Mouse (Mus musculus) macrophage (primary cell): ENCODE measurements around the gene Ccl27b. TPM values are rescaled to one million over a fixed set of nuclear protein-coding genes. Genes with fewer than 3 reads are reported as not detected.
"Not testable (repeated sequence)": the region's sequence is repeated elsewhere in the genome, so short reads cannot be mapped to it uniquely, and the experiment has no call there.

Experiments used
- H3K27ac ChIP-seq: fragments of 350-480 bp; formaldehyde crosslinking; 2 replicates; pipeline ENCODE4 v1.9.0; 2021
- H3K36me3 ChIP-seq: fragments of 350-480 bp; formaldehyde crosslinking; 2 replicates; pipeline ENCODE4 v1.9.0; 2021; ENCODE audit errors: inconsistent target
- H3K4me3 ChIP-seq: fragments of 350-480 bp; formaldehyde crosslinking; 2 replicates; pipeline ENCODE4 v1.9.0; 2021; ENCODE audit errors: inconsistent target
- H3K79me2 ChIP-seq: fragments of 350-480 bp; formaldehyde crosslinking; 2 replicates; pipeline ENCODE4 v1.9.0; 2021; ENCODE audit errors: inconsistent target
- WGBS: methylation state at CpG from one replicate; pipeline ENCODE4 v1.1.7; 2026; ENCODE audit warnings: inconsistent platforms; ENCODE audit not compliant: missing documents; 5-methylcytosine and 5-hydroxymethylcytosine counted together
- polyA plus RNA-seq: library from polyadenylated mRNA; stranded (reverse); fragments of 250-400 nt; gene quantifications from 3 replicates; pipeline ENCODE4 v1.2.4, GENCODE M21; 2018; ENCODE audit warnings: inconsistent platforms
- total RNA-seq, 78 experiments: library from RNA; depleted of rRNA; stranded (reverse); fragments of 250-400 nt; gene quantifications; 1 replicate in 9 of 78; 2 replicates in 24 of 78; 3 replicates in 43 of 78; 4 replicates in 2 of 78; pipeline ENCODE4 v1.2.4; 2018; ENCODE audit warnings: inconsistent platforms in 56 of 78

The Ccl27b gene
- total RNA-seq (2018; cell fraction: chromatin; rRNA removed) = not detected
- not detected for total RNA-seq (2018; cell fraction: cytosol; rRNA removed)
- total RNA-seq (2018; cell fraction: nucleus; rRNA removed) = not detected
- not detected in 3 replicates for polyA plus RNA-seq

- H3K36me3 ChIP-seq, H3K4me3 ChIP-seq, H3K79me2 ChIP-seq, H3K27ac ChIP-seq: not testable (repeated sequence)
- WGBS = no CpG with 5 or more reads among the region's 9 CpGs
Measured at GRCm38 (mm10) chr4:42654951-42655350, at the start of gene Ccl27b. Gene Ccl27b, plus strand, starts transcription at chr4:42655251.

- H3K27ac ChIP-seq, H3K36me3 ChIP-seq, H3K4me3 ChIP-seq, H3K79me2 ChIP-seq: not testable (repeated sequence)
- no CpG with 5 or more reads among the region's 5 CpGs for WGBS
Measured at GRCm38 (mm10) chr4:42611895-42612294, 43.2 kb upstream of the Ccl27b start, which contains the start of gene Gm10591. Gene Gm10591, plus strand, starts transcription at chr4:42612195.

GRCm38 (mm10) chr4:42629419-42629818 is 25.6 kb upstream of the Ccl27b start, which contains the start of gene Gm2564:
Gene Gm2564, plus strand, starts transcription at chr4:42629719.
- H3K79me2 ChIP-seq, H3K27ac ChIP-seq, H3K36me3 ChIP-seq, H3K4me3 ChIP-seq: not testable (repeated sequence)
- no CpG with 5 or more reads among the region's 8 CpGs for WGBS

GRCm38 (mm10) chr4:42661793-42662192 is 6.7 kb downstream of the Ccl27b start, which contains the start of gene Il11ra2:
Gene Il11ra2, minus strand, starts transcription at chr4:42661893.
- not testable (repeated sequence) for H3K27ac ChIP-seq, H3K36me3 ChIP-seq, H3K79me2 ChIP-seq, H3K4me3 ChIP-seq
- WGBS = no CpG with 5 or more reads among the region's 3 CpGs

GRCm38 (mm10) chr4:42675415-42675814 is 20.4 kb downstream of the Ccl27b start:
- not testable (repeated sequence) for H3K4me3 ChIP-seq, H3K79me2 ChIP-seq, H3K36me3 ChIP-seq, H3K27ac ChIP-seq
- no CpG with 5 or more reads among the region's 4 CpGs for WGBS

- not testable (repeated sequence) for H3K27ac ChIP-seq, H3K4me3 ChIP-seq, H3K36me3 ChIP-seq, H3K79me2 ChIP-seq
- WGBS = no CpG with 5 or more reads among the region's 7 CpGs
Measured at GRCm38 (mm10) chr4:42679365-42679764, 24.3 kb downstream of the Ccl27b start.

GRCm38 (mm10) chr4:42680374-42681356 is 25.6 kb downstream of the Ccl27b start:
- H3K4me3 ChIP-seq, H3K36me3 ChIP-seq, H3K79me2 ChIP-seq, H3K27ac ChIP-seq: not testable (repeated sequence)
- no CpG with 5 or more reads among the region's 32 CpGs for WGBS

- H3K36me3 ChIP-seq, H3K27ac ChIP-seq: not testable (repeated sequence)
- WGBS = no CpG with 5 or more reads among the region's 66 CpGs
Measured at GRCm38 (mm10) chr4:42681473-42682182, 26.6 kb downstream of the Ccl27b start.

GRCm38 (mm10) chr4:42682183-42682524 is 27.1 kb downstream of the Ccl27b start:
- H3K27ac ChIP-seq, H3K79me2 ChIP-seq, H3K36me3 ChIP-seq, H3K4me3 ChIP-seq: not testable (repeated sequence)
- WGBS = no CpG with 5 or more reads among the region's 18 CpGs

More at GRCm38 (mm10) chr4:42681473-42682182, 26.6 kb downstream of the Ccl27b start:
- H3K4me3 ChIP-seq, H3K79me2 ChIP-seq: not testable (repeated sequence)

Other genes with a start within 250 kb of the Ccl27b start
- gene Gm21586, start 215.9 kb upstream of the Ccl27b start, polyA plus RNA-seq = not detected in 3 replicates
- gene Gm2163, start 188.5 kb upstream of the Ccl27b start, polyA plus RNA-seq = not detected in 3 replicates
- not detected in 3 replicates for gene Fam205a2, start 127.1 kb upstream of the Ccl27b start, polyA plus RNA-seq
- not detected in 3 replicates for gene Gm10591, start 43.1 kb upstream of the Ccl27b start, polyA plus RNA-seq
- not detected in 3 replicates for gene Gm2564, start 25.5 kb upstream of the Ccl27b start, polyA plus RNA-seq
- not detected in 3 replicates for gene Il11ra2, start 6.6 kb downstream of the Ccl27b start, polyA plus RNA-seq
- not detected in 3 replicates for gene 4930578G10Rik, start 80.3 kb downstream of the Ccl27b start, polyA plus RNA-seq
- gene Ccl19, start 101.3 kb downstream of the Ccl27b start, polyA plus RNA-seq = not detected in 3 replicates
- gene Ccl21a, start 118.7 kb downstream of the Ccl27b start, polyA plus RNA-seq = not detected in 3 replicates
- not detected in 3 replicates for gene Fam205a1, start 198.6 kb downstream of the Ccl27b start, polyA plus RNA-seq
- gene Gm12394, start 201.5 kb downstream of the Ccl27b start, polyA plus RNA-seq = not detected in 3 replicates
- not detected in 3 replicates for gene Fam205c, start 219.0 kb downstream of the Ccl27b start, polyA plus RNA-seq